22 mouse cellular contexts compared by ENCODE assay signal in the genomic region with DNA sequence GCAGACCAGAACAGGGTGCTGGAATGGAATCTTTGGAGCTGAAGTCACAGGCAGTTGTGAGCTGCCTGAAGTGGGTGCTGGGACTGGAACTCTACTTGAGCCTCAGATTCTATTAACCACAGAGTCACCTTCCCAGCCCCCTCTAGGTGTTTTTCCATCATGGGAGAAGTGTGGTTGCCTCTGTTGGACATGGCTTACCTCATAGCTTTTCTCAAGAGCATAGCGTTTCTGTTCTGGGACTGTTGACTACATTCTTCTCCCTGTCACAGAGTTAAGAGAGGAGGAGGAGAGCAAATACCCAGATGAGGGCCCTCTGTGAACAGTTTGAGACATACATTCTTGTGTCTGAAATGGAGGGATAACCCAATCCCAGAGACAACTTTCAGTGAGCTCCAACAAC.
A peak's percentile ranks its signal among the peaks of the same experiment; 100 is the strongest.
DNase-seq lines count a peak whose midpoint lies in the region; ATAC-seq and TF ChIP-seq lines count a peak whose summit lies in the region.
"Had no signal": no experiment of that assay in that cellular context is flagged by ENCODE, and none has a peak within 500 bp of the region (broad histone marks: within the 10 kb centered on the region; RNA-seq: fewer than 3 reads in every experiment).

No protein-coding gene starts in this region.

- no peak for ATAC-seq in lung, embryonic 14.5 days (ENCODE audit: insufficient read depth)
- peak; percentile 86 for ATAC-seq in lung, postnatal 0 days
- ATAC-seq: activated CD4-positive, CD25-positive, alpha-beta regulatory T cell, adult 4 months; CD4-positive, CD25-positive, alpha-beta regulatory T cell, adult 4 months; Patski had no signal

- H3K4me1 ChIP-seq in lung, embryonic 14.5 days (ENCODE audit: insufficient read depth), result peaks cover 9% of the 10 kb centered on the region
- no peaks in the 10 kb centered on the region for H3K4me1 ChIP-seq in lung, postnatal 0 days (ENCODE audit: insufficient read depth, low read depth, low read length)
- peaks cover 2% of the 10 kb centered on the region; the same call in 1 of the 2 replicates for H3K4me1 ChIP-seq in lung, adult 2 months (ENCODE audit: control insufficient read depth, insufficient read depth, low read length)

- no peak overlapping the region for H3K27ac ChIP-seq in lung, embryonic 14.5 days (ENCODE audit: low read depth)
- H3K27ac ChIP-seq in lung, postnatal 0 days (ENCODE audit: low read length), result no peak overlapping the region

- no peak overlapping the region for H3K9ac ChIP-seq in lung, embryonic 14.5 days
- no peak overlapping the region for H3K9ac ChIP-seq in lung, postnatal 0 days (replicated peaks; ENCODE audit: low read depth)

- no peaks in the 10 kb centered on the region for H3K27me3 ChIP-seq in lung, embryonic 14.5 days (ENCODE audit: insufficient read depth, low read length)
- no peaks in the 10 kb centered on the region for H3K27me3 ChIP-seq in lung, postnatal 0 days (replicated peaks; ENCODE audit: insufficient read depth, low read length)
- H3K27me3 ChIP-seq: CH12.LX, Patski had no signal

- no peaks in the 10 kb centered on the region for H3K36me3 ChIP-seq in lung, embryonic 14.5 days (ENCODE audit: insufficient read depth)
- H3K36me3 ChIP-seq in lung, postnatal 0 days (ENCODE audit: insufficient read depth, low read length), result no peaks in the 10 kb centered on the region
- H3K36me3 ChIP-seq: G1E had no signal

- peak; percentile 64 for TF ChIP-seq EP300 in lung, postnatal 0 days (IDR thresholded peaks at IDR 0.05)

- TF ChIP-seq POLR2A in lung, adult 2 months (IDR thresholded peaks at IDR 0.05; ENCODE audit: borderline replicate concordance, extremely low read depth, low read depth, low read length), result no peak

- no peak overlapping the region for H3K4me2 ChIP-seq in lung, embryonic 14.5 days
- no peak overlapping the region for H3K4me2 ChIP-seq in lung, postnatal 0 days (replicated peaks; ENCODE audit: low read depth, low read length)

- no peak overlapping the region for H3K4me3 ChIP-seq in lung, embryonic 14.5 days (ENCODE audit: low read depth, low read length)
- H3K4me3 ChIP-seq in lung, postnatal 0 days (ENCODE audit: low read depth, low read length), result no peak overlapping the region
- no peak overlapping the region for H3K4me3 ChIP-seq in lung, adult 2 months (replicated peaks; ENCODE audit: extremely low read depth, low read depth, low read length)

- TF ChIP-seq CTCF in lung, embryonic 14.5 days (IDR thresholded peaks at IDR 0.05; ENCODE audit: low read depth), result no peak
- TF ChIP-seq CTCF in lung, postnatal 0 days (IDR thresholded peaks at IDR 0.05), result no peak
- no peak for TF ChIP-seq CTCF in lung, adult 2 months (IDR thresholded peaks at IDR 0.05; ENCODE audit: insufficient read depth, low read length)

- WGBS in lung, embryonic 14.5 days, result 48% methylated on average over 1 of the region's 1 CpGs
- WGBS in lung, postnatal 0 days, result 44% methylated on average over 1 of the region's 1 CpGs
- WGBS in lung, adult 2 months, result 61% methylated on average over 1 of the region's 1 CpGs

- DNase-seq in lung, embryonic 14.5 days, result peak; percentile 4
- DNase-seq in lung, postnatal 10 days, result no peak
- peak; percentile 51 for DNase-seq in lung, postnatal 0 days (ENCODE audit: low spot score)
- DNase-seq in lung, postnatal 4 days, result no peak
- DNase-seq in lung, postnatal 25 days (ENCODE audit: low spot score), result peak; percentile 4
- no peak for DNase-seq in lung, adult 2 months
- DNase-seq in lung, postnatal 36 days, result peak; percentile 4
- no peak for DNase-seq in lung, adult 18-20 months
- DNase-seq: adrenal gland, adult 2 months; adrenal gland, adult 8-10 months; adrenal gland, postnatal 10 days; adrenal gland, postnatal 14 days; adrenal gland, postnatal 25 days; adrenal gland, postnatal 36 days; B cell, adult 2 months; cerebellum, adult 11 months; cerebellum, adult 11-12 months had no signal

- H3K9me3 ChIP-seq in lung, embryonic 14.5 days (ENCODE audit: low read depth, low read length), result no peaks in the 10 kb centered on the region
- H3K9me3 ChIP-seq in lung, postnatal 0 days (ENCODE audit: low read length), result no peaks in the 10 kb centered on the region
- H3K9me3 ChIP-seq: G1E had no signal

Comparison
In these comparisons a context has a peak if more than half of its experiments do, and no peak if none do; other contexts are left out.
1. DNase-seq: peak in lung, embryonic 14.5 days (single experiment), lung, postnatal 0 days (single experiment), lung, postnatal 25 days (single experiment) and lung, postnatal 36 days (single experiment); none in lung, postnatal 10 days (single experiment), lung, postnatal 4 days (0 of 2), lung, adult 2 months (single experiment) and lung, adult 18-20 months (0 of 2).